Mouse (Mus musculus) mouse trophoblast stem cell (cell line): Measurements from ENCODE around the gene Slc5a1.

Experiments used
- in situ Hi-C, 2 experiments: fragments of 300-500 bp; cut with MseI, MboI; formaldehyde crosslinking; loops; 2 replicates in 1 of 2; 3 replicates in 1 of 2; pipeline ENCODE4 v1.15.1; 2025

Slc5a1 gene

GRCm38 (mm10) chr5:33104025-33104481 lies at the start of gene Slc5a1:
Slc5a1 (plus strand) TSS chr5:33104219.
- in situ Hi-C loops = no loop called here

GRCm38 (mm10) chr5:33056126-33056765 lies 47.8 kb upstream of the Slc5a1 start:
- in situ Hi-C loops = no loop called here

GRCm38 (mm10) chr5:33070071-33070470 lies 33.9 kb upstream of the Slc5a1 start:
- in situ Hi-C loops = no loop called here

GRCm38 (mm10) chr5:33076490-33077191 lies 27.4 kb upstream of the Slc5a1 start:
- in situ Hi-C loops = no loop called here

- in situ Hi-C loops = no loop called here
Observed at GRCm38 (mm10) chr5:33082896-33083295, 21.1 kb upstream of the Slc5a1 start.

GRCm38 (mm10) chr5:33084599-33084998 lies 19.4 kb upstream of the Slc5a1 start:
- in situ Hi-C loops = no loop called here

- in situ Hi-C loops = no loop called here
Observed at GRCm38 (mm10) chr5:33091342-33091741, 12.7 kb upstream of the Slc5a1 start.

GRCm38 (mm10) chr5:33095315-33095714 lies 8.7 kb upstream of the Slc5a1 start:
- in situ Hi-C loops = no loop called here

GRCm38 (mm10) chr5:33102369-33103055 lies 1.5 kb upstream of the Slc5a1 start:
- in situ Hi-C loops = no loop called here

- in situ Hi-C loops = no loop called here
Observed at GRCm38 (mm10) chr5:33104876-33105275, 857 bp downstream of the Slc5a1 start.

GRCm38 (mm10) chr5:33105660-33106059 lies 1.6 kb downstream of the Slc5a1 start:
- in situ Hi-C loops = no loop called here

GRCm38 (mm10) chr5:33107056-33107455 lies 3.0 kb downstream of the Slc5a1 start:
- in situ Hi-C loops = no loop called here

- in situ Hi-C loops = no loop called here
Observed at GRCm38 (mm10) chr5:33107778-33108405, 3.9 kb downstream of the Slc5a1 start.

GRCm38 (mm10) chr5:33121871-33122315 lies 17.9 kb downstream of the Slc5a1 start:
- in situ Hi-C loops = no loop called here

GRCm38 (mm10) chr5:33123658-33124057 lies 19.6 kb downstream of the Slc5a1 start:
- in situ Hi-C loops = no loop called here

GRCm38 (mm10) chr5:33125318-33125717 lies 21.3 kb downstream of the Slc5a1 start:
- in situ Hi-C loops = loop anchor here in 1 of 2 experiments (25.0 kb wide), 1 partner anchor 188 kb away; no protein-coding TSS in a partner anchor

- in situ Hi-C loops = loop anchor here in 1 of 2 experiments (25.0 kb wide), 1 partner anchor 197 kb away; no protein-coding TSS in a partner anchor
Observed at GRCm38 (mm10) chr5:33134132-33134531, 30.1 kb downstream of the Slc5a1 start.

- in situ Hi-C loops = loop anchor here in 1 of 2 experiments (25.0 kb wide), 1 partner anchor 198 kb away; no protein-coding TSS in a partner anchor
Observed at GRCm38 (mm10) chr5:33135611-33136010, 31.6 kb downstream of the Slc5a1 start.

GRCm38 (mm10) chr5:33142790-33143455 lies 38.9 kb downstream of the Slc5a1 start:
- in situ Hi-C loops = loop anchor here in 1 of 2 experiments (5.0 to 25.0 kb wide), 2 partner anchors 106 to 206 kb away; no protein-coding TSS in a partner anchor

- in situ Hi-C loops = loop anchor here in 1 of 2 experiments (5.0 to 25.0 kb wide), 2 partner anchors 107 to 207 kb away; no protein-coding TSS in a partner anchor
Observed at GRCm38 (mm10) chr5:33144025-33144424, 40.0 kb downstream of the Slc5a1 start.

GRCm38 (mm10) chr5:33146837-33147236 lies 42.8 kb downstream of the Slc5a1 start:
- in situ Hi-C loops = loop anchor here (5.0 to 25.0 kb wide), 2 partner anchors 100 to 210 kb away; no protein-coding TSS in a partner anchor
